Mouse (Mus musculus) thymus, adult 2 months (tissue): ENCODE measurements around the gene Pdk2. TPM values are rescaled to one million over a fixed set of nuclear protein-coding genes. Genes with fewer than 3 reads are reported as not detected.
A peak's percentile ranks its signal among the peaks of the same experiment; 100 is the strongest.
"Not testable (repeated sequence)": the region's sequence is repeated elsewhere in the genome, so short reads cannot be mapped to it uniquely, and the experiment has no call there.

ENCODE experiments used
- DNase-seq: peaks from one replicate; pipeline ENCODE4 v3.0.0; 2021
- H3K27ac ChIP-seq: fragments of 200-500 bp; 2 replicates; pipeline ENCODE4 v1.5.1; 2012; ENCODE audit warnings: low read length, control low read depth; ENCODE audit not compliant: control insufficient read depth, insufficient read depth
- H3K27me3 ChIP-seq: fragments of 200-500 bp; 2 replicates; pipeline ENCODE4 v1.6.1; 2012; ENCODE audit warnings: mild to moderate bottlenecking, low read length, moderate library complexity, mixed read lengths; ENCODE audit not compliant: control insufficient read depth, insufficient read depth
- H3K36me3 ChIP-seq: fragments of 200-500 bp; 2 replicates; pipeline ENCODE4 v1.6.1; 2012; ENCODE audit warnings: mild to moderate bottlenecking, low read length, moderate library complexity; ENCODE audit not compliant: control insufficient read depth, insufficient read depth
- H3K4me1 ChIP-seq: fragments of 200-500 bp; replicated peaks from 2 replicates; pipeline ENCODE4 v1.6.1; 2012; ENCODE audit warnings: low read length; ENCODE audit not compliant: control insufficient read depth, insufficient read depth
- H3K4me3 ChIP-seq: fragments of 200-500 bp; 2 replicates; pipeline ENCODE4 v1.5.1; 2012; ENCODE audit warnings: mild to moderate bottlenecking, low read length, control low read depth, moderate library complexity; ENCODE audit not compliant: control insufficient read depth, insufficient read depth
- CTCF ChIP-seq: fragments of 200-500 bp; IDR thresholded peaks from 2 replicates; pipeline ENCODE4 v1.5.1; 2012; ENCODE audit warnings: mild to moderate bottlenecking, control low read depth, low read length, moderate library complexity, borderline replicate concordance; ENCODE audit not compliant: control insufficient read depth, poor library complexity, insufficient read depth; ENCODE audit errors: extremely low read depth
- POLR2A ChIP-seq: fragments of 200-500 bp; IDR thresholded peaks from 2 replicates; pipeline ENCODE4 v1.6.1; 2012; ENCODE audit warnings: mild to moderate bottlenecking, low read length, control low read depth, moderate library complexity; ENCODE audit not compliant: control insufficient read depth, poor library complexity, insufficient read depth; ENCODE audit errors: extremely low read depth
- WGBS: fragments of 180-500 bp; shearing (Covaris S2); methylation state at CpG from one replicate; pipeline ENCODE4 v1.1.7; 2018; 5-methylcytosine and 5-hydroxymethylcytosine counted together
- polyA plus RNA-seq: library from polyadenylated mRNA; depleted of rRNA; stranded (reverse); fragments of >200 nt; gene quantifications from 2 replicates; pipeline ENCODE4 v1.2.3, GENCODE M21; 2012

Gene Pdk2
- polyA plus RNA-seq, 1 experiment, result 55.0 TPM

- Histone ChIP-seq H3K27me3 (no peaks in the 10 kb centered on the region), H3K4me1 (no peaks in the 10 kb centered on the region), H3K27ac (no peak overlapping the region), H3K36me3 (no peaks in the 10 kb centered on the region), H3K4me3 (no peak overlapping the region)
- 84% methylated on average over 10 of the region's 10 CpGs for WGBS
- no peak for TF ChIP-seq POLR2A
- TF ChIP-seq CTCF, result peak; percentile 51; the same call in 1 of the 2 replicates
- no peak for DNase-seq
These were observed 18.7 kb downstream of the Pdk2 start for GRCm38 (mm10) chr11:95022237-95022992.

GRCm38 (mm10) chr11:95015484-95015883 is 25.7 kb downstream of the Pdk2 start:
- no peak for DNase-seq
- peaks cover under 1% of the 10 kb centered on the region for H3K27me3 ChIP-seq
- no peaks in the 10 kb centered on the region for H3K36me3 ChIP-seq
- H3K27ac ChIP-seq, result no peak overlapping the region
- H3K4me3 ChIP-seq, result no peak overlapping the region
- 95% methylated on average over 3 of the region's 3 CpGs for WGBS
- TF ChIP-seq CTCF, result no peak
- no peak for TF ChIP-seq POLR2A
- H3K4me1 ChIP-seq, result no peaks in the 10 kb centered on the region

GRCm38 (mm10) chr11:95012487-95012886 is 28.7 kb downstream of the Pdk2 start:
- H3K4me3 ChIP-seq, result no peak overlapping the region
- no peak for DNase-seq

GRCm38 (mm10) chr11:95012075-95012474 is 29.1 kb downstream of the Pdk2 start:
- TF ChIP-seq CTCF, result no peak
- TF ChIP-seq POLR2A, result no peak
- Histone ChIP-seq H3K4me3 (no peak overlapping the region), H3K4me1 (peaks cover 8% of the 10 kb centered on the region), H3K27me3 (peaks cover 16% of the 10 kb centered on the region), H3K36me3 (no peaks in the 10 kb centered on the region), H3K27ac (no peak overlapping the region)
- no peak for DNase-seq
- 16% methylated on average over 3 of the region's 3 CpGs for WGBS

More at GRCm38 (mm10) chr11:95012487-95012886, 28.7 kb downstream of the Pdk2 start:
- no peaks in the 10 kb centered on the region for H3K36me3 ChIP-seq
- TF ChIP-seq POLR2A, result no peak
- TF ChIP-seq CTCF, result no peak
- peaks cover 16% of the 10 kb centered on the region for H3K27me3 ChIP-seq
- 73% methylated on average over 3 of the region's 3 CpGs for WGBS
- peaks cover 8% of the 10 kb centered on the region for H3K4me1 ChIP-seq
- H3K27ac ChIP-seq, result no peak overlapping the region

GRCm38 (mm10) chr11:95011416-95011815 is 29.7 kb downstream of the Pdk2 start:
- TF ChIP-seq POLR2A (no peak), CTCF (no peak)
- no peak for DNase-seq
- no peak overlapping the region for H3K4me3 ChIP-seq
- peaks cover 16% of the 10 kb centered on the region for H3K27me3 ChIP-seq
- 42% methylated on average over 1 of the region's 1 CpGs for WGBS
- peaks cover 8% of the 10 kb centered on the region for H3K4me1 ChIP-seq
- H3K27ac ChIP-seq, result no peak overlapping the region
- H3K36me3 ChIP-seq, result no peaks in the 10 kb centered on the region

- H3K36me3 ChIP-seq, H3K27ac ChIP-seq, H3K4me3 ChIP-seq, DNase-seq: not testable (repeated sequence)
- WGBS, result 77% methylated on average over 4 of the region's 4 CpGs
- peaks cover 13% of the 10 kb centered on the region for H3K4me1 ChIP-seq
- H3K27me3 ChIP-seq, result peaks cover 16% of the 10 kb centered on the region
These were observed 30.2 kb downstream of the Pdk2 start for GRCm38 (mm10) chr11:95010841-95011403.
